Mouse (Mus musculus): ENCODE results near the gene Slx4ip. TPM values are rescaled to one million over a fixed set of nuclear protein-coding genes. Genes with fewer than 3 reads are reported as not detected.

The Slx4ip gene
- polyA plus RNA-seq, 1 experiment from 2014 or later: 7.8 TPM

DNA sequence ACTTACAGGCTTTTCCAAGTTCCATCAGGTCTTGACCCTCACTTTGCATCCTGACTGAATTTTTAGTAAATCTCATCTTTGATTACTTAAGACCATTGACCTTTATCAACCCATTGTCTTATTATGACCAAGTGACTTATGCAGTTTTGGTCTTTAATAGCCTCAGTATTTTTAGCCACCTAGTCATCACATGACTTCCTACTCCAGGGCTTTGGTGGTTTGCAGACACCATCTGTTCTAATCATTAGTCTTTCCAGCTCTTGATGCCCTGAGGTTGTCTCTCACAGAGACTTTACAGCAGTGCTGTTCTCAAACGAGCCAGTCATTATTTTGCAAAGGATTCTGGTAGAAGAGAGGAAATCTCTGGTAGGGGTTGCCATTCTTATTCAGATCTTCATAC lies 121.0 kb downstream of the Slx4ip start:
- Histone ChIP-seq H3K9me3 (ENCODE audit: control insufficient read depth, low read length) (no peaks in the 10 kb centered on the region), H3K27ac (ENCODE audit: low read depth, low read length) (no peak overlapping the region), H3K4me1 (ENCODE audit: control insufficient read depth, insufficient read depth, low read length) (no peaks in the 10 kb centered on the region), H3K27me3 (ENCODE audit: control insufficient read depth, insufficient read depth, low read length) (no peaks in the 10 kb centered on the region), H3K9ac (ENCODE audit: low read depth, low read length) (no peak overlapping the region), H3K4me3 (ENCODE audit: low read length) (no peak overlapping the region), H3K4me2 (replicated peaks; ENCODE audit: low read depth, low read length) (no peak overlapping the region), H3K36me3 (ENCODE audit: control insufficient read depth, insufficient read depth, low read length) (no peaks in the 10 kb centered on the region)
- ATAC-seq (ENCODE audit: low FRiP score, low TSS enrichment): no peak
- WGBS: 51% methylated on average over 1 of the region's 1 CpGs

DNA sequence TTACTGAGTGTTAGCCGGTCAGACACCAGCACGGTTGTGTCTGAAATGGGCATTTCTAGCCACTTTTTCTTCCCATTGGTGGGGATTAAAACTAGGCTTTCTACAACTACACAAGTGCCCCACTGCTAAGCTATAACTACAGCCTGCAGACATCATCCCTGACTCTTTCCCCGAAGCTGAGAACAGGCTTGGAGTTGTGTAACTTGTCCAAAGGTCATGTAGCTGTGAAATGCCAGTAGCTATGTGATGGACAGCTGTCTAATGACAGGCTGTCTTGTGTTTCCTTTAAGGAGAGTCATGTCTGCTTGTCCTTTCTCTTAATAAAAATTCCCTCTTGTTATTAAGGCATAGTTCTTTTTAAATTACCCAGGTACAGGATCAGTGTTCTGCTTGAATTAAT lies 122.1 kb downstream of the Slx4ip start:
- Histone ChIP-seq H3K36me3 (ENCODE audit: control insufficient read depth, insufficient read depth, low read length) (no peaks in the 10 kb centered on the region), H3K4me2 (replicated peaks; ENCODE audit: low read depth, low read length) (no peak overlapping the region), H3K27me3 (ENCODE audit: control insufficient read depth, insufficient read depth, low read length) (no peaks in the 10 kb centered on the region), H3K9me3 (ENCODE audit: control insufficient read depth, low read length) (no peaks in the 10 kb centered on the region), H3K9ac (ENCODE audit: low read depth, low read length) (no peak overlapping the region), H3K4me1 (ENCODE audit: control insufficient read depth, insufficient read depth, low read length) (no peaks in the 10 kb centered on the region), H3K4me3 (ENCODE audit: low read length) (no peak overlapping the region), H3K27ac (ENCODE audit: low read depth, low read length) (no peak overlapping the region)
- WGBS: 79% methylated on average over 3 of the region's 3 CpGs
- no peak for ATAC-seq (ENCODE audit: low FRiP score, low TSS enrichment)

DNA sequence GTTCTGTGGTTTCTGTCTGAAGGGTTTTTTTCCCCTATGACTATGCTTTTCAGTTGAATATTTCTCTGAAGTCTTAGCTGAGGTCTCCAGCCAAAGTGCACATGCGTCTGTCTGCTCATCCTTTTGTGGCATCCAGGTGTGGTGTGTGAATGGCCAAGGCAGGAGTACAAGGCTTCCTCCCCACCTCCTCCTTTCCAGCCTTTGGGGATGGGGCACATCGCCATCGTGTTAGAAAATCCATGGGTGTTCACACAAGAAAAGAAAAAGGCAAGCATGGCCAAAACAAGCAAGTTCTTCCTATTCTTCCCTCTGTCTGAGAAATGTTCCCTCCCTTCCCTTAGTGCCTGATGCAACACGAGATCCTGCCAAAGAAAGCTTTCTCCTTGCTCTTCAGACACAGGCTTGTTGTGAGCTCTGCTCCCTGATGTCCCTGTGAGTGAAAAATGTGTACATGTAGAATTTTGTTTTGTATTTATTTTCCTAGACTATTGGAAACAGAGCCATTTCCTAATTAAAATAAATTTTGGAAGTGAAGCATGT lies 122.9 kb downstream of the Slx4ip start:
- Histone ChIP-seq H3K4me3 (ENCODE audit: low read length) (no peak overlapping the region), H3K36me3 (ENCODE audit: control insufficient read depth, insufficient read depth, low read length) (no peaks in the 10 kb centered on the region), H3K27me3 (ENCODE audit: control insufficient read depth, insufficient read depth, low read length) (no peaks in the 10 kb centered on the region), H3K4me2 (replicated peaks; ENCODE audit: low read depth, low read length) (no peak overlapping the region), H3K9me3 (ENCODE audit: control insufficient read depth, low read length) (no peaks in the 10 kb centered on the region), H3K27ac (ENCODE audit: low read depth, low read length) (no peak overlapping the region), H3K4me1 (ENCODE audit: control insufficient read depth, insufficient read depth, low read length) (no peaks in the 10 kb centered on the region), H3K9ac (ENCODE audit: low read depth, low read length) (no peak overlapping the region)
- no peak for ATAC-seq (ENCODE audit: low FRiP score, low TSS enrichment)
- WGBS: 68% methylated on average over 4 of the region's 4 CpGs

DNA sequence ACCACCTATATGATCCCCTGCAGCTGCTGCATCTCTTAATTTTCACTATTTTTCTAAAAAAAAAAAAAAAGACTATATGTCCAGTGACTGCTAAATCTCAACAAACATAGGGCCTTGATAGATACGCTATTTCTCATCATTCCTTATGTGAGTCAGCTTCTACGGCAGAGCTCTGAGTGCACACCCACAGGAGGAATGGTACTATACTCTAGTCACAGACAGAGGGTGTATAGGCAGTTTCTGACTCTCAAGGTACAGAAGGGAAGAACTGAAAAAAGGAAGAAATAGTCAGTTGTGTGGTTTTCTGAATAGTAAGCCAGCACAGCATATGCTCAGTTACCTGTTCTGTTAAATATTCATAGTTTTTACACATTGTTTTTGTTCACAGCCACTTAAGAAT lies 123.4 kb downstream of the Slx4ip start:
- H3K4me2 ChIP-seq (replicated peaks; ENCODE audit: low read depth, low read length): no peak overlapping the region
- no peak for ATAC-seq (ENCODE audit: low FRiP score, low TSS enrichment)
- H3K27me3 ChIP-seq (ENCODE audit: control insufficient read depth, insufficient read depth, low read length): no peaks in the 10 kb centered on the region
- H3K9me3 ChIP-seq (ENCODE audit: control insufficient read depth, low read length): no peaks in the 10 kb centered on the region
- no peaks in the 10 kb centered on the region for H3K4me1 ChIP-seq (ENCODE audit: control insufficient read depth, insufficient read depth, low read length)
- H3K4me3 ChIP-seq (ENCODE audit: low read length): no peak overlapping the region
- H3K36me3 ChIP-seq (ENCODE audit: control insufficient read depth, insufficient read depth, low read length): no peaks in the 10 kb centered on the region
- H3K9ac ChIP-seq (ENCODE audit: low read depth, low read length): no peak overlapping the region
- H3K27ac ChIP-seq (ENCODE audit: low read depth, low read length): no peak overlapping the region
- 71% methylated on average over 2 of the region's 2 CpGs for WGBS

DNA sequence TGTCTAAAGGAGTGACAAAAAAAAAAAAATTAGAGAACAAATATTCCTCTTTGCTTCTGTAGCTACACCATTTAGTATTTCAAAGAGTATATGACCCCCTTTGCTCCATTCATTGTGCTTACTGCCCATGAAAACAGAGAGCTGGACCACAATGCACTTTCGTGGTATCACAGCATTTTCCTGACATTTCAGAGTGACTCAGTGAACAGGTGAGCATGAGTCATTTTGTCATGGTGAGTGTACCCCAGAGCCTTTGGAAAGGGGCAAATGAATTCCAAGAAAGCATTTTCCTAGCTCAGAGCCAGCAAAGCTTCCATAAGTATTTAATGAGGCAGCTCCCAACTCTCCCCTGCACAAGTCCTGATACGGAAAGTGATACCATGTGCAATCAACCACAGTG lies 153.1 kb downstream of the Slx4ip start:
- H3K4me1 ChIP-seq (ENCODE audit: control insufficient read depth, insufficient read depth, low read length): no peaks in the 10 kb centered on the region
- no peak overlapping the region for H3K9ac ChIP-seq (ENCODE audit: low read depth, low read length)
- 57% methylated on average over 2 of the region's 2 CpGs for WGBS
- H3K27me3 ChIP-seq (ENCODE audit: control insufficient read depth, insufficient read depth, low read length): no peaks in the 10 kb centered on the region
- H3K4me2 ChIP-seq (replicated peaks; ENCODE audit: low read depth, low read length): no peak overlapping the region
- H3K27ac ChIP-seq (ENCODE audit: low read depth, low read length): no peak overlapping the region
- ATAC-seq (ENCODE audit: low FRiP score, low TSS enrichment): no peak
- no peak overlapping the region for H3K4me3 ChIP-seq (ENCODE audit: low read length)
- H3K9me3 ChIP-seq (ENCODE audit: control insufficient read depth, low read length): no peaks in the 10 kb centered on the region
- H3K36me3 ChIP-seq (ENCODE audit: control insufficient read depth, insufficient read depth, low read length): no peaks in the 10 kb centered on the region

DNA sequence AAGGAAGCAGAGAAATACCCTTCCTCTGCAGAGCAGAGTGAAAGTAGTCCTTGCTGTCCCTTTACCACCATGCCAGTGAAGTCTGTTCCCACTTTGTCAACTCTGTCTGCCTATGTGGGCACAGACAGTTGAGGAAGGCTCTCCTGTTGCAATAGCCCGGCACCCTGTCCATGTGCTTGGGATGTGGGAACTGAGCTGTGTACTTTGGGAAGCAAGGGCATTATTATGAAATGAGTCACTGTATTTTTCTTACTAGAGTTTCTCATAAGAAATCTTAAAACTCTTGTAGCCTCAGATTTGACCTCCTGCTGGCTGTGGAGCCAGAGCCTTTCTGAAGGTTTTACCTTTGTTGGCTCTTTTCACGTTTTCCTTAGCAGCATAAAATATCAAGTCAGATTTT lies 158.3 kb downstream of the Slx4ip start:
- Histone ChIP-seq H3K4me2 (replicated peaks; ENCODE audit: low read depth, low read length) (no peak overlapping the region), H3K27me3 (ENCODE audit: control insufficient read depth, insufficient read depth, low read length) (no peaks in the 10 kb centered on the region), H3K9ac (ENCODE audit: low read depth, low read length) (no peak overlapping the region), H3K4me1 (ENCODE audit: control insufficient read depth, insufficient read depth, low read length) (no peaks in the 10 kb centered on the region), H3K27ac (ENCODE audit: low read depth, low read length) (no peak overlapping the region), H3K36me3 (ENCODE audit: control insufficient read depth, insufficient read depth, low read length) (no peaks in the 10 kb centered on the region), H3K9me3 (ENCODE audit: control insufficient read depth, low read length) (no peaks in the 10 kb centered on the region), H3K4me3 (ENCODE audit: low read length) (no peak overlapping the region)
- ATAC-seq (ENCODE audit: low FRiP score, low TSS enrichment): no peak
- WGBS: 59% methylated on average over 2 of the region's 2 CpGs

DNA sequence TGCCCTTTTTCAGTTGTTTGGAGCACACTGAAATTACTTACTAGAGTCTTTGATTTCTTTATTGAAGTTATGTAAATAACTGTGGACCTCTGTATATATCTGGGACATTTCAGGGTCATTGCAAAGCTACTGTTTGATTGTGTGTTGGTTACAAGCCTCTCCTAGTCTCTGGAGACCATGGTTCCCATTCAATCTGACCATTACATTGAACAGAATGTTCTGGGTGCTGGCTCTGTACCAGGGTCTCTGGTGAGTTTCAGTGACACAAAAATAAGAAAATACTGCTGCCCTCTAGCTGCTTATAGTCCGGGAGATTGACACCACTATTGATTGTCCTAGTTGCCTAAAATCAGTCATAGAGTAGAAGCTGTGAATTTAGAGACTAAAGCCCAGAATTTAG lies 158.9 kb downstream of the Slx4ip start:
- 74% methylated on average over 1 of the region's 1 CpGs for WGBS
- ATAC-seq (ENCODE audit: low FRiP score, low TSS enrichment): no peak
- Histone ChIP-seq H3K4me2 (replicated peaks; ENCODE audit: low read depth, low read length) (no peak overlapping the region), H3K27me3 (ENCODE audit: control insufficient read depth, insufficient read depth, low read length) (no peaks in the 10 kb centered on the region), H3K36me3 (ENCODE audit: control insufficient read depth, insufficient read depth, low read length) (no peaks in the 10 kb centered on the region), H3K4me1 (ENCODE audit: control insufficient read depth, insufficient read depth, low read length) (no peaks in the 10 kb centered on the region), H3K27ac (ENCODE audit: low read depth, low read length) (no peak overlapping the region), H3K9ac (ENCODE audit: low read depth, low read length) (no peak overlapping the region), H3K4me3 (ENCODE audit: low read length) (no peak overlapping the region), H3K9me3 (ENCODE audit: control insufficient read depth, low read length) (no peaks in the 10 kb centered on the region)

DNA sequence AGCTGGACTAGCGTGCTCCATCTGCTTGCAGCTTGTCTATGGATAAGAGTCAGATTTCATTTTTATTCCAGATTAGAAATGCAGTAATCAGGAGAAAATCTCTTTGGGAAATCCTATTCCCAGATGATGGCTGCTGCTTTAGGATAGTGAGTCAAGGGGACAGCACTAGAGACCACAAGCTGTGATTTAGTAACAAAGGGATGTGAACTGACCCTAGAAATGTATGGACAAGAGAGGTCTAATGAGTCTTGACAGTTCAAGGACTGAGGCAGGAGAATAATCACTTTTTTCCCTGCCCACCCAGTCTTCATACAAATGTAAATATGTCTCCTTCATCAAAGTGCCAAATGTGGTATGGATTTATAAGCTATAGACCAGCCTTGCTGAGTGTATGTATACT lies 172.8 kb downstream of the Slx4ip start:
- WGBS: 95% methylated on average over 1 of the region's 1 CpGs
- Histone ChIP-seq H3K4me1 (ENCODE audit: control insufficient read depth, insufficient read depth, low read length) (no peaks in the 10 kb centered on the region), H3K27ac (ENCODE audit: low read depth, low read length) (no peak overlapping the region), H3K9ac (ENCODE audit: low read depth, low read length) (no peak overlapping the region), H3K9me3 (ENCODE audit: control insufficient read depth, low read length) (no peaks in the 10 kb centered on the region), H3K36me3 (ENCODE audit: control insufficient read depth, insufficient read depth, low read length) (no peaks in the 10 kb centered on the region), H3K4me3 (ENCODE audit: low read length) (no peak overlapping the region), H3K27me3 (ENCODE audit: control insufficient read depth, insufficient read depth, low read length) (no peaks in the 10 kb centered on the region), H3K4me2 (replicated peaks; ENCODE audit: low read depth, low read length) (no peak overlapping the region)
- no peak for ATAC-seq (ENCODE audit: low FRiP score, low TSS enrichment)

DNA sequence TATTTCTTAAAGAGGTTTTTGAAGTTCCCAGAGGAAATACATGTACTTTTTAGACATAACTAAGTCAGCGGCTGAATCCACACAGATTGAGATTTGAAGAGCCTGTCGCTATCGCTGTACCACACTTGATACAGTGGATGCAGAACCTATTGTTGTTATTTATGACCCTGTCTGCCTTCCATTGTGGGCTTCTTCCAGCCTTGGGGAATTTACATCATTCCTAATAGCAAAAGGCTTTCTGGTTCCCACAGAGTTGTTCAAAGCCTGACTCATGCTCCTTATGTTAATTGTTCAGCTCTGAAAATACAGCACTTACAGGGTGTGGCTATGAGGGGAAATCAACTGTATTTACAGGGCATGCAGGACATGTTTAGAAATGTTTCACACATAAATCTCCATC lies 173.5 kb downstream of the Slx4ip start:
- H3K9me3 ChIP-seq (ENCODE audit: control insufficient read depth, low read length): no peaks in the 10 kb centered on the region
- no peak overlapping the region for H3K4me3 ChIP-seq (ENCODE audit: low read length)
- no peak overlapping the region for H3K4me2 ChIP-seq (replicated peaks; ENCODE audit: low read depth, low read length)
- 63% methylated on average over 3 of the region's 3 CpGs for WGBS
- no peak overlapping the region for H3K27ac ChIP-seq (ENCODE audit: low read depth, low read length)
- no peaks in the 10 kb centered on the region for H3K4me1 ChIP-seq (ENCODE audit: control insufficient read depth, insufficient read depth, low read length)
- no peak overlapping the region for H3K9ac ChIP-seq (ENCODE audit: low read depth, low read length)
- H3K36me3 ChIP-seq (ENCODE audit: control insufficient read depth, insufficient read depth, low read length): no peaks in the 10 kb centered on the region
- ATAC-seq (ENCODE audit: low FRiP score, low TSS enrichment): no peak
- H3K27me3 ChIP-seq (ENCODE audit: control insufficient read depth, insufficient read depth, low read length): no peaks in the 10 kb centered on the region

Measured in kidney, embryonic 14.5 days (tissue).